Mouse (Mus musculus) layer of hippocampus, adult 6 months (tissue): ENCODE measurements around the gene Gm3409. TPM values are rescaled to one million over a fixed set of nuclear protein-coding genes. Genes with fewer than 3 reads are reported as not detected.

Experiments used
- long read RNA-seq, 2 experiments: library from polyadenylated mRNA; unstranded; transcript quantifications; one replicate each; pipeline ENCODE4 v2.0.0; 2019 to 2020
- polyA plus RNA-seq: library from polyadenylated mRNA; unstranded; fragments of <200 nt; fragmentation: Nextera tagmentation; gene quantifications from 2 replicates; pipeline ENCODE4 v1.2.3, GENCODE M21; 2021

Gm3409 gene
- not detected in 2 replicates for polyA plus RNA-seq
- long read RNA-seq, experiment 1 = 0 reads
- long read RNA-seq, experiment 2 = 0 reads

DNA sequence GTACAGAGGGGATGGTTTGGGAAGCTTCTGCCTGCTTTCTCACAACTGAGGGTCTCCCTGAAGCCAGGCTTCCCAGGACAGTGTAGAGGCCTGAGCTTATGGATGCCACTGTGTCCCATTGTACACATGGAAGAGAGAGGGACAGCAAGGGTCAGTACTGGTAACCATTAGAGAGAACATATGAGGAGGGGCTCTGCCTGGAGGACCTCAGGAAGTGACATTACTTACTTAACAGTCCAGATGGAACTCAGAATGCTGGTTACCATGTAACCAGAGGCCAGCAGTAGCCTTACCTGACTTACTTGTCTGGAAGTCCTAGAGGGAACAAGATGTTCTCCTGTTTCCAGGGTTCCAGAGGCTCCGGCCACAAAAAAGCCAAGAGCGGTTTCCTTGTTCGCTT lies at the start of gene Gm3409:
TSS of gene Gm3409 (plus strand) at position 301 of the 400 bp plus-strand sequence.

DNA sequence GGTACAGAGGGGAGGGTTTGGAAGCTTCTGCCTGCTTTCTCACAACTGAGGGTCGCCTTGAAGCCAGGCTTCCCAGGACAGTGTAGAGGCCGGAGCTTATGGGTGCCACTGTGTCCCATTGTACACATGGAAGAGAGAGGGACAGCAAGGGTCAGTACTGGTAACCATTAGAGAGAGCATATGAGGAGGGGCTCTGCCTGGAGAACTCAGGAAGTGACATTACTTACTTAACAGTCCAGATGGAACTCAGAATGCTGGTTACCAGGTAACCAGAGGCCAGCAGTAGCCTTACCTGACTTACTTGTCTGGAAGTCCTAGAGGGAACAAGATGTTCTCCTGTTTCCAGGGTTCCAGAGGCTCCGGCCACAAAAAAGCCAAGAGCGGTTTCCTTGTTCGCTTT lies 46.4 kb upstream of the Gm3409 start, which contains the start of gene Gm6370:
TSS of gene Gm6370 (plus strand) at position 301 of the 400 bp plus-strand sequence.

DNA sequence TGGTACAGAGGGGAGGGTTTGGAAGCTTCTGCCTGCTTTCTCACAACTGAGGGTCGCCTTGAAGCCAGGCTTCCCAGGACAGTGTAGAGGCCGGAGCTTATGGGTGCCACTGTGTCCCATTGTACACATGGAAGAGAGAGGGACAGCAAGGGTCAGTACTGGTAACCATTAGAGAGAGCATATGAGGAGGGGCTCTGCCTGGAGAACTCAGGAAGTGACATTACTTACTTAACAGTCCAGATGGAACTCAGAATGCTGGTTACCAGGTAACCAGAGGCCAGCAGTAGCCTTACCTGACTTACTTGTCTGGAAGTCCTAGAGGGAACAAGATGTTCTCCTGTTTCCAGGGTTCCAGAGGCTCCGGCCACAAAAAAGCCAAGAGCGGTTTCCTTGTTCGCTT lies 35.3 kb upstream of the Gm3409 start, which contains the start of gene 4930449I24Rik:
TSS of gene 4930449I24Rik (plus strand) at position 301 of the 400 bp plus-strand sequence.

DNA sequence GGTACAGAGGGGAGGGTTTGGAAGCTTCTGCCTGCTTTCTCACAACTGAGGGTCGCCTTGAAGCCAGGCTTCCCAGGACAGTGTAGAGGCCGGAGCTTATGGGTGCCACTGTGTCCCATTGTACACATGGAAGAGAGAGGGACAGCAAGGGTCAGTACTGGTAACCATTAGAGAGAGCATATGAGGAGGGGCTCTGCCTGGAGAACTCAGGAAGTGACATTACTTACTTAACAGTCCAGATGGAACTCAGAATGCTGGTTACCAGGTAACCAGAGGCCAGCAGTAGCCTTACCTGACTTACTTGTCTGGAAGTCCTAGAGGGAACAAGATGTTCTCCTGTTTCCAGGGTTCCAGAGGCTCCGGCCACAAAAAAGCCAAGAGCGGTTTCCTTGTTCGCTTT lies 23.6 kb upstream of the Gm3409 start, which contains the start of gene Gm3402:
TSS of gene Gm3402 (plus strand) at position 301 of the 400 bp plus-strand sequence.

DNA sequence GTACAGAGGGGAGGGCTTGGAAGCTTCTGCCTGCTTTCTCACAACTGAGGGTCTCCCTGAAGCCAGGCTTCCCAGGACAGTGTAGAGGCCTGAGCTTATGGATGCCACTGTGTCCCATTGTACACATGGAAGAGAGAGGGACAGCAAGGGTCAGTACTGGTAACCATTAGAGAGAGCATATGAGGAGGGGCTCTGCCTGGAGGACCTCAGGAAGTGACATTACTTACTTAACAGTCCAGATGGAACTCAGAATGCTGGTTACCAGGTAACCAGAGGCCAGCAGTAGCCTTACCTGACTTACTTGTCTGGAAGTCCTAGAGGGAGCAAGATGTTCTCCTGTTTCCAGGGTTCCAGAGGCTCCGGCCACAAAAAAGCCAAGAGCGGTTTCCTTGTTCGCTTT lies 11.9 kb upstream of the Gm3409 start, which contains the start of gene Gm3404:
TSS of gene Gm3404 (plus strand) at position 301 of the 400 bp plus-strand sequence.

DNA sequence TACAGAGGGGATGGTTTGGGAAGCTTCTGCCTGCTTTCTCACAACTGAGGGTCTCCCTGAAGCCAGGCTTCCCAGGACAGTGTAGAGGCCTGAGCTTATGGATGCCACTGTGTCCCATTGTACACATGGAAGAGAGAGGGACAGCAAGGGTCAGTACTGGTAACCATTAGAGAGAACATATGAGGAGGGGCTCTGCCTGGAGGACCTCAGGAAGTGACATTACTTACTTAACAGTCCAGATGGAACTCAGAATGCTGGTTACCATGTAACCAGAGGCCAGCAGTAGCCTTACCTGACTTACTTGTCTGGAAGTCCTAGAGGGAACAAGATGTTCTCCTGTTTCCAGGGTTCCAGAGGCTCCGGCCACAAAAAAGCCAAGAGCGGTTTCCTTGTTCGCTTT lies 18.4 kb downstream of the Gm3409 start, which contains the start of gene Gm3415:
TSS of gene Gm3415 (plus strand) at position 301 of the 400 bp plus-strand sequence.

DNA sequence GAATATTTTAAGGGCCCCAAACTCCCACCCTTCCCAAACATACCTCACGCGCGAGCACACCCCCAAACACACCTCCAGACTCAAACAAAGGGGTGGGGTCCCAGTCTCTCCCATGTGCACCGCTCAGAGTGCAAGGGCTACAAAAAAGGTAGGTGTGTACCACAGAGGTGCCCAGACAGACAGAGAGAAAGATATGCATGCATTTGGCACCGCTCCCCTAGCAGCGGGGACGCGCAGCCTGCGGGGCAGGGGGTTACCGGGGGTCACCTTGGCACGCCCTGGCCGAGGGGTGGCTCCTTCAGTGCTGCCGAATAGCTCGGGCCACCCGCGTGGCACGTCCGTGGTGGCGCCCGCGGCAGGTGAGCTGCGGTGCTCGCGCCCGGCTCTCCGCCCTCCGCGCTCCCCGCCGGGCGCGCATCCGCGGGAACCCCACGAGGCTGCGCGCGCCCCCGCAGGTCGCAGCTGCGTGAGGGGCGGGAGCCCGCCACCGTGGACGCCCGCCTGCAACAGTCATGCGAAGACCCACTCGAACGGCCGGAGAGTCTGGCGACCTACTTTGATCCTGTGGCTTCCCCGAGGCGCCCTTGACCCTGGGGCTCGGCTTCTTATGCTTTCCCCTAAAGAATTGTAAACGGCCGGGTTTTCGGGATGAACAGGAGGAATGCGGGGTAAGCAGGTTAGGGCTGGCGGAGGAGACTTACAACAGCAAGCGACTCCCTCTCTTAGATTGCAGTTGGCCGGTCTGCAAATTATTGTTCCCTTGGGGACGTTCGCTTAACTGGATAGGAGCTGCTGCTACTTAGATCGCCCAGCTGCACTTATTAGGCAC lies 47.2 kb downstream of the Gm3409 start, which contains the start of gene Gpr12:
TSS of gene Gpr12 (minus strand) at position 762 of the 829 bp plus-strand sequence.

Other genes with a start within 250 kb of the Gm3409 start
- 27.9 and 30.4 TPM in 2 replicates for gene Wasf3, start 152.7 kb upstream of the Gm3409 start, polyA plus RNA-seq
- not detected in 2 replicates for gene Gm6408, start 55.7 kb upstream of the Gm3409 start, polyA plus RNA-seq
- gene Gm6370, start 46.3 kb upstream of the Gm3409 start, polyA plus RNA-seq = not detected in 2 replicates
- not detected in 2 replicates for gene 4930449I24Rik, start 35.2 kb upstream of the Gm3409 start, polyA plus RNA-seq
- not detected in 2 replicates for gene Gm3402, start 23.5 kb upstream of the Gm3409 start, polyA plus RNA-seq
- gene Gm3404, start 11.8 kb upstream of the Gm3409 start, polyA plus RNA-seq = not detected in 2 replicates
- gene Gm3415, start 18.5 kb downstream of the Gm3409 start, polyA plus RNA-seq = not detected in 2 replicates
- gene Gpr12, start 47.6 kb downstream of the Gm3409 start, polyA plus RNA-seq = 35.2 and 51.7 TPM in 2 replicates